Mouse (Mus musculus) liver, adult 2 months (tissue): Measurements from ENCODE around the gene Gm44805. TPM values are rescaled to one million over a fixed set of nuclear protein-coding genes. Genes with fewer than 3 reads are reported as not detected.
A peak's percentile ranks its signal among the peaks of the same experiment; 100 is the strongest.

Source experiments
- DNase-seq: peaks from one replicate; pipeline ENCODE4 v3.0.0-alpha.2; 2011; ENCODE audit warnings: low read depth, low spot score; ENCODE audit errors: extremely low read depth
- H3K27ac ChIP-seq: fragments of 200-500 bp; replicated peaks from 2 replicates; pipeline ENCODE4 v1.5.1; 2012; ENCODE audit warnings: low read depth, mild to moderate bottlenecking, control low read depth, inconsistent platforms, low read length; ENCODE audit not compliant: insufficient read depth
- H3K27me3 ChIP-seq: fragments of 200-500 bp; 2 replicates; pipeline ENCODE4 v1.6.1; 2012; ENCODE audit warnings: mild to moderate bottlenecking, moderate library complexity, low read length, inconsistent platforms; ENCODE audit not compliant: control insufficient read depth, insufficient read depth
- H3K36me3 ChIP-seq: fragments of 200-500 bp; 2 replicates; pipeline ENCODE4 v1.6.1; 2012; ENCODE audit warnings: low read length, inconsistent platforms; ENCODE audit not compliant: control insufficient read depth, insufficient read depth
- H3K4me1 ChIP-seq: fragments of 200-500 bp; 2 replicates; pipeline ENCODE4 v1.6.1; 2011; ENCODE audit warnings: low read length; ENCODE audit not compliant: control insufficient read depth, insufficient read depth
- H3K4me3 ChIP-seq: fragments of 200-500 bp; 2 replicates; pipeline ENCODE4 v1.5.1; 2011; ENCODE audit warnings: low read depth, mild to moderate bottlenecking, control low read depth, low read length, moderate library complexity; ENCODE audit not compliant: insufficient read depth
- H3K79me2 ChIP-seq: fragments of 200-500 bp; 2 replicates; pipeline ENCODE4 v1.6.1; 2012; ENCODE audit warnings: inconsistent platforms, mild to moderate bottlenecking, low read length, moderate library complexity; ENCODE audit not compliant: control insufficient read depth, insufficient read depth
- H3K9ac ChIP-seq: fragments of 200-500 bp; 2 replicates; pipeline ENCODE4 v1.6.1; 2012; ENCODE audit warnings: low read depth, mild to moderate bottlenecking, control low read depth, inconsistent platforms, low read length
- CTCF ChIP-seq: fragments of 200-500 bp; IDR thresholded peaks from 2 replicates; pipeline ENCODE4 v1.5.1; 2011; ENCODE audit warnings: low read depth, low read length, control low read depth
- POLR2A ChIP-seq: fragments of 200-500 bp; IDR thresholded peaks from 2 replicates; pipeline ENCODE4 v1.6.1; 2011; ENCODE audit warnings: low read length, control low read depth; ENCODE audit not compliant: insufficient read depth; ENCODE audit errors: extremely low read depth
- WGBS: fragments of 180-500 bp; shearing (Covaris S2); methylation state at CpG from one replicate; pipeline ENCODE4 v1.1.7; 2018; 5-methylcytosine and 5-hydroxymethylcytosine counted together
- polyA plus RNA-seq: library from polyadenylated mRNA; depleted of rRNA; stranded (reverse); fragments of >200 nt; gene quantifications from 2 replicates; pipeline ENCODE4 v1.2.3, GENCODE M21; 2012
- total RNA-seq: library from RNA; depleted of rRNA; stranded (reverse); fragments of >200 nt; gene quantifications from 2 replicates; pipeline ENCODE4 v1.2.3, GENCODE M21; 2014

The Gm44805 gene
- total and polyA plus RNA-seq, 2 experiments: 38.2 to 86.3 TPM

- TF ChIP-seq CTCF (no peak), POLR2A (no peak)
- H3K4me1 ChIP-seq: peaks cover 28% of the 10 kb centered on the region
- 0 out of 2 replicates have a peak, but pooled peaks cover 3% of the 10 kb centered on the region for H3K79me2 ChIP-seq
- H3K9ac ChIP-seq: no peak overlapping the region
- no peak overlapping the region for H3K4me3 ChIP-seq
- no peaks in the 10 kb centered on the region for H3K27me3 ChIP-seq
- H3K27ac ChIP-seq: no peak overlapping the region
- peaks cover 8% of the 10 kb centered on the region; the same call in 1 of the 2 replicates for H3K36me3 ChIP-seq
- no peak for DNase-seq
- WGBS: 95% methylated on average over 4 of the region's 4 CpGs
These were observed 23.3 kb upstream of the Gm44805 start for GRCm38 (mm10) chr7:19704475-19704874.

- Histone ChIP-seq H3K27me3 (no peaks in the 10 kb centered on the region), H3K79me2 (peaks cover 1% of the 10 kb centered on the region; the same call in 1 of the 2 replicates), H3K9ac (peak overlapping the region; percentile 42), H3K36me3 (peaks cover 3% of the 10 kb centered on the region; the same call in 1 of the 2 replicates), H3K4me1 (peaks cover 30% of the 10 kb centered on the region), H3K27ac (peak overlapping the region; percentile 86), H3K4me3 (no peak overlapping the region)
- DNase-seq: no peak
- TF ChIP-seq CTCF: no peak
- TF ChIP-seq POLR2A: no peak
- WGBS: 91% methylated on average over 16 of the region's 16 CpGs
These were observed 21.8 kb upstream of the Gm44805 start for GRCm38 (mm10) chr7:19702859-19703555.

DNA sequence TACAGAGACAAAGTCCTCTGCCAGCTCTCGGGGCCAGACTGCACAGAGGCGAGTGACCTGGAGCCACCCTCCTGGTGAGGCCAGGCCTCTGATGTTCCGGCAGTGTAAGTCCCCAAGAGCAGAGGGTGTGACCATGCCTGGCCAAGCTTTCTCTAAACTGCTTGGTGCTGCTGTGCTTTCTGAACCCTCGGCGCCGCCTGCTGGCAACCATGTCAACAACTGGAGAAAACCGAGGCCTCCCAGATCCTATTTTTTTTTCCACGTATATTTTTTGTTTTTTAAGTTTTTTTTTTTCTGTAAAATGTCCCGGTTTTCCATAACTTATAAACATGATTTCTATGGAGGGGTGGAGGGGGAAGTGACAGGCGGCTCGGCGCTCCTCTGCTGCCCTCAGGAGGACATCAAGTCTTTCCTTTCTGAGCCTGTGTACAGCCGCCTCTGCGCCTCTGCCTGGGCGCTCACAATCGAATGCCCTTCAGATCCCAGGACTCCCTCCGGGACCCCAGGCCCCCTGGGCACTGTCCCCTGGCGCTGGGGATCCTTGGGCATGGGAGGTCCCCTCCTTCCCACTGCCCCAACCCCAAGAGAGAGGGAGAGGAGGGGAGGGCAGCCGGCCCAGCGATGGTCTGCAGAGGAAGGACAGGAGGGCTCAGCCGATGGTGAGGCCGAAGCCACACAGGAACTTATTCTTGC is 20.0 kb upstream of the Gm44805 start:
- peak overlapping the region; percentile 68 for H3K9ac ChIP-seq
- peaks cover 16% of the 10 kb centered on the region for H3K79me2 ChIP-seq
- peaks cover 30% of the 10 kb centered on the region for H3K4me1 ChIP-seq
- DNase-seq: peak; percentile 99
- TF ChIP-seq CTCF (peak; percentile 85), POLR2A (no peak; the same call in 1 of the 2 replicates)
- H3K27me3 ChIP-seq: no peaks in the 10 kb centered on the region
- peak overlapping the region; percentile 84 for H3K27ac ChIP-seq
- H3K4me3 ChIP-seq: no peak overlapping the region; the same call in 1 of the 2 replicates
- H3K36me3 ChIP-seq: peaks cover 17% of the 10 kb centered on the region
- 9% methylated on average over 22 of the region's 22 CpGs for WGBS

DNA sequence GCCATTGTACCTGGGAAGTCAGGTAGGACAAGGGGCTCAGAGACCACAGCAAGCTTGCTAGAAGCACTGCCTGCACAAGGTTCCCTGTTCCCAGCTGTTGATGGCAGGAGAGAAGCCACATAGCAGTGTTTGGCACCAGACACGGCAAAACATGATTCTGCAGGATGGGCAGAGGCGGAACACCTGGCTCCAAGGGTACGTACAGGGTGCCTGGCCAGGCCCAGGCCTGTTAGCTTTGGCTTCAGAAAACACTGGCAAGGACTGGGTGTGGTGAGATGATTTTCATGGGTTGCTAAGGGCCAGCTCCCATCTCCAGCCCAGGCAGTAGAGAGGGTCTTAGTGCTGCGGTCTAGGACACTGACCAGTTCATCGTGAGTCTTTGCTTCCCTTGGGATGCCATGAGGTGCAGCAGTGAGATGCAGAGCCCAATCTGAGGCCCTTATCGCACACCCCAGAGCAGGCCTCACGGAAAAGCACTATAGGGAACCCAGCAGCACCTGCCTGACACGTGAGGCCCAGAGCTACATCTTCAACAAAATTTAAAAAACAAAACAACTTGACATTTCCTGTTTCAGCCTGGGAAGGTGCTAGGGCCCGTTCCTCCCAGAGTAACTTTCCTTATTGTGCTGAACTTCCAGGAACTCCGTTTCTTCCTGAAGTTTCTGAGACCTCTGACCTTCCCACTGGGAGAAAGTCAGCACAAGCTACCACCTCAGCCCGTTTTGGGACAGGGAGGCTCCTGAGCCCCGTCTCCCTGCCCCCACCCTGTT is 19.3 kb upstream of the Gm44805 start:
- DNase-seq: peak; percentile 93
- Histone ChIP-seq H3K27ac (peak overlapping the region; percentile 80), H3K9ac (peak overlapping the region; percentile 43), H3K36me3 (peaks cover 20% of the 10 kb centered on the region), H3K27me3 (no peaks in the 10 kb centered on the region), H3K4me1 (peaks cover 30% of the 10 kb centered on the region), H3K79me2 (peaks cover 16% of the 10 kb centered on the region), H3K4me3 (no peak overlapping the region)
- 9% methylated on average over 12 of the region's 12 CpGs for WGBS
- TF ChIP-seq CTCF (no peak), POLR2A (0 out of 2 replicates have a peak, but pooled peaks have one; percentile 31)

DNA sequence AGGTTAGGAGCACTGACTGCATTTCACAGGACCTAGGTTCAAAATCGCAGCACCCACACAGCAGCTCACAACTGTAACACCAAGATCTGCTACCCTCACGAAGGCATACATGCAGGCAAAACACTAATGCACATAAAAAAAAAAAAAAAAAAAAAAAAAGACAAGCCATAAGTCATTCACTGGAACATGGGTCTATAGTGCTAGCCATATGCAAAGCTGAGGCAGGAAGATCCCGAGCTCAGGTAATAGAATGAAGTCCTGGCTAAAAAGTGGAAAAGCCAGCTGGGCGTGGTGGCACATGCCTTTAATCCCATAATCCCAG is 18.6 kb upstream of the Gm44805 start:
- TF ChIP-seq POLR2A (no peak), CTCF (no peak)
- peak overlapping the region; percentile 62; the same call in 1 of the 2 replicates for H3K9ac ChIP-seq
- H3K36me3 ChIP-seq: peaks cover 20% of the 10 kb centered on the region
- H3K27me3 ChIP-seq: no peaks in the 10 kb centered on the region
- no peak for DNase-seq
- 46% methylated on average over 4 of the region's 4 CpGs for WGBS
- H3K79me2 ChIP-seq: peaks cover 16% of the 10 kb centered on the region
- H3K4me3 ChIP-seq: peak overlapping the region; percentile 5
- peak overlapping the region; percentile 80 for H3K27ac ChIP-seq
- peaks cover 30% of the 10 kb centered on the region for H3K4me1 ChIP-seq
